Mouse (Mus musculus): ENCODE results near the gene Gne. TPM values are rescaled to one million over a fixed set of nuclear protein-coding genes. Genes with fewer than 3 reads are reported as not detected.

Gne gene
- polyA plus RNA-seq, 1 experiment from 2014 or later: 26.4 TPM

DNA sequence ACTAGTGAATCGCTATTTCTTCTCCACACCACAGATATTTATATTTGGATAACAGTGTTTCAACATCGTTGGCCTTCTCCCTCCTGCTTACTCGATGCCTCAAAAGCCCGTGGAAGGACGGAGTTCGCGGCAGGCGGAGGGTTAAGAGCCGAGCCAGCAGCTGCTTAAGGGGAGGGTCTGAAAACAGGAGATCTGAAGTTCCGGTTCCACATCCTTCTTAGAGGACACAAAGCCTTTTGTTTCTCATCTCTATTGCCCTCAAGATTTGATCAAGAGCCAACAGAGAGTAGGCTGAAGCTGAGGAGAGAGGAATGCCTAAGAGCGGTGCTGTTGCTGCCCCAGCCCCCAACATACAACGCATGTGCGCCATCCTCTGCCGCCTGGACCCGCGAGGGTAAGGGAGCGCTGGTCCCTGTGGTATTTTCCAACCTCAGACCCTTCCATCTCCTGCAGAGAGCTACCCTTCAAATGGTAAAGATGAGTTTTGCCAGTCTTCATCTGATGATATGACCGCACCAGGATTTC, 22.4 kb upstream of the Gne start:
- Histone ChIP-seq H3K9ac (replicated peaks; ENCODE audit: low read length) (peak overlapping the region; percentile 27; the same call in 1 of the 2 replicates), H3K9me3 (ENCODE audit: low read length) (no peaks in the 10 kb centered on the region), H3K4me2 (replicated peaks; ENCODE audit: low read depth, low read length) (peak overlapping the region; percentile 37), H3K36me3 (ENCODE audit: insufficient read depth, low read length) (no peaks in the 10 kb centered on the region), H3K4me3 (ENCODE audit: low read length) (peak overlapping the region; percentile 19), H3K4me1 (ENCODE audit: insufficient read depth, low read length) (peaks cover 31% of the 10 kb centered on the region), H3K27me3 (ENCODE audit: insufficient read depth, low read length) (no peaks in the 10 kb centered on the region), H3K27ac (ENCODE audit: low read length) (peak overlapping the region; percentile 78)
- WGBS: 30% methylated on average over 18 of the region's 18 CpGs
- ATAC-seq (ENCODE audit: low FRiP score, low TSS enrichment): no peak

DNA sequence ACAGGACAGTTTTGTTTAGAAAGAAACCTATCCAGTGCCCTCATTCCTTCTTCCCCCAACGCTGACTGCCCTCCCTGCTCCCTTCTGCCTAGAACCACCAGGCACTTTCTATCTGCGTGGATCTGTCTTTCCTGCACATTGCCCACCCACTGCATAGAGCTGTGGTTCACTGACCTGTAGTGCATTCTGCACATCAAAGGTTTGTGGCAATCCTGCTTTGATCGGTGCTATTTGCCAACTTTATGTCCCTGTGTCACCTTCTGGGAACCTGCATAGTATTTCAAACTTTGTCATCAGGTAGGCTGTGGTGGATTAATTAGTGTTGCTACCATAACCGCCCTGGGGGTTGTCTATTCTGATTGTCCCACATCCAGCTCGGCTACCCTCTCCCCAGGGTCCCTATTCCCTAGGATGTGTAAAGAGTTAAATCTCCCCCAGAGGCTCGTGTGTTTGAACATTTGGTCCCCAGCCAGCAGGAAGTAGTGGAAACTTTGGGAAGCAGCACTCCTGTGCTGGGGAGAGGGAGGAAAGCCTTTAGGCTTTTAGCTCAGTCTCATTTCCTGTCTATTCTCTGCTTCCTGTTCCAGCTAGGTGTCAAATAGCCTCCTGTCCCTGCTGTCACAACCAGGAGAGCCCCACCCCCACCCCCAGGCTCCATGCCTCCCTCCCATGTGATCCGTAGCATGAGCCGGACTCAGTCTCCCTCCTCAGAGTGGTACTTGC, 20.4 kb upstream of the Gne start:
- no peak overlapping the region for H3K4me2 ChIP-seq (replicated peaks; ENCODE audit: low read depth, low read length)
- 18% methylated on average over 8 of the region's 8 CpGs for WGBS

DNA sequence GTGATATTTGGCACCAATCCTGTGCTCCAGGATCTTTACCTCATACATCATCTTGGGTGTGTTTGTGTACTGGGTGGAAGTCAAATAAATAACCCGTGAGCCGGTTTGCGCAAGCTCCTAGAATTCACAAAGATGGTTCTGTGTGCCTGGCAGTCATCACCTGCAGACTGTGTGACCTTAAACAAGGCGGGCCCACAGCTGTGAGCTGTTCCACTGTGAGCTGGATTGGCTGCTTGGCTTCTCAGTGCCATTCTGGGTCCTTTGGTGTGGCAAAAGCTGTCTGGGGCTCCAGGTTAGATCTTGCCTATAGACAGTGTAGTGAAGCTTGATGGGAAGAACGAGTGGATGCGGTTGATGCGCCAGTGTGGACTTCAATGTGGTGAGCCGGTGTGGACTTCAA, 19.6 kb upstream of the Gne start:
- Histone ChIP-seq H3K36me3 (ENCODE audit: insufficient read depth, low read length) (no peaks in the 10 kb centered on the region), H3K27ac (ENCODE audit: low read length) (no peak overlapping the region), H3K4me1 (ENCODE audit: insufficient read depth, low read length) (peaks cover 31% of the 10 kb centered on the region), H3K9ac (replicated peaks; ENCODE audit: low read length) (no peak overlapping the region), H3K9me3 (ENCODE audit: low read length) (no peaks in the 10 kb centered on the region), H3K27me3 (ENCODE audit: insufficient read depth, low read length) (no peaks in the 10 kb centered on the region), H3K4me3 (ENCODE audit: low read length) (no peak overlapping the region), H3K4me2 (replicated peaks; ENCODE audit: low read depth, low read length) (no peak overlapping the region)
- no peak for ATAC-seq (ENCODE audit: low FRiP score, low TSS enrichment)
- WGBS: 71% methylated on average over 8 of the region's 8 CpGs

More for the DNA sequence above, 20.4 kb upstream of the Gne start:
- Histone ChIP-seq H3K4me1 (ENCODE audit: insufficient read depth, low read length) (peaks cover 31% of the 10 kb centered on the region), H3K36me3 (ENCODE audit: insufficient read depth, low read length) (no peaks in the 10 kb centered on the region), H3K27ac (ENCODE audit: low read length) (peak overlapping the region; percentile 37), H3K9me3 (ENCODE audit: low read length) (no peaks in the 10 kb centered on the region), H3K4me3 (ENCODE audit: low read length) (no peak overlapping the region), H3K9ac (replicated peaks; ENCODE audit: low read length) (no peak overlapping the region), H3K27me3 (ENCODE audit: insufficient read depth, low read length) (no peaks in the 10 kb centered on the region)
- 0 out of 2 replicates have a peak, but pooled peaks have one; percentile 47 for ATAC-seq (ENCODE audit: low FRiP score, low TSS enrichment)

DNA sequence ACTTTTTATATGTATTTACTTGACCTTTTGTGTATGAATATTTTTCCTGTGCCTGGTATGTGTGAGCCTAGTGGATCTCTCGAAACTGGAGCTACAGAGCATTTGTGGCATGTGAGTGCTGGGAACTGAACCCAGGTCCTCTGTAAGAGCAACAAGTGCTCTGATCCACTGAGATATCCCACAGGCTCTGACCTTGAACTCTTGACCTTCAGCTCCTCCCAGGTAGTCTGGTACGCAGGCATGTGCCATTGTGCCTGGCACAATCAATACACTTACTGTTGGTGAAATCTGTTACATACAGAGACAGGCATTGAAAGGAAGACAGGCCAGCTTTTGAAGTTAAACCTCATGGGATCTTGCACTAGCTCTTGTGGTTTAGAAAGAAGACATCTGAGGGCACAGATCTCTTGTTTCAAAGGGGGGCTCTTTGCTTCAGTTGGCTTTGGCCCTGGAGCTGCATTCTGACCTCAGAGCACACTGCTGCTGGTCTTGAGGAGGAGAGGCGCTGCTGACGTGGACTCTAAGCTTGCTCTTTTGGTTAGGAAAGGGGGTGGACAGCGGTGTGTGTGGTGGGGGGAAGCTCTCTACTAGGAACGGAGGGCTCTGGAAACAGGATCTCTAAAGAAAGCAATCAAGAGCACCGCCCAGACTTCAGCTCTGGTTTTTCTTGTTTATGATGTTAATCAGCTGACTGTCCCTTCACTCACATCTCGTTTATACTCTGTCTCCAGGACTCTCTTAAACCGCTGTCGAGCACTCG, 13.8 kb upstream of the Gne start:
- H3K9ac ChIP-seq (replicated peaks; ENCODE audit: low read length): no peak overlapping the region
- H3K27ac ChIP-seq (ENCODE audit: low read length): no peak overlapping the region
- 25% methylated on average over 11 of the region's 11 CpGs for WGBS
- H3K36me3 ChIP-seq (ENCODE audit: insufficient read depth, low read length): no peaks in the 10 kb centered on the region
- H3K27me3 ChIP-seq (ENCODE audit: insufficient read depth, low read length): no peaks in the 10 kb centered on the region
- H3K9me3 ChIP-seq (ENCODE audit: low read length): no peaks in the 10 kb centered on the region
- no peak overlapping the region for H3K4me2 ChIP-seq (replicated peaks; ENCODE audit: low read depth, low read length)
- peaks cover 8% of the 10 kb centered on the region; the same call in 1 of the 2 replicates for H3K4me1 ChIP-seq (ENCODE audit: insufficient read depth, low read length)
- H3K4me3 ChIP-seq (ENCODE audit: low read length): no peak overlapping the region
- ATAC-seq (ENCODE audit: low FRiP score, low TSS enrichment): no peak

DNA sequence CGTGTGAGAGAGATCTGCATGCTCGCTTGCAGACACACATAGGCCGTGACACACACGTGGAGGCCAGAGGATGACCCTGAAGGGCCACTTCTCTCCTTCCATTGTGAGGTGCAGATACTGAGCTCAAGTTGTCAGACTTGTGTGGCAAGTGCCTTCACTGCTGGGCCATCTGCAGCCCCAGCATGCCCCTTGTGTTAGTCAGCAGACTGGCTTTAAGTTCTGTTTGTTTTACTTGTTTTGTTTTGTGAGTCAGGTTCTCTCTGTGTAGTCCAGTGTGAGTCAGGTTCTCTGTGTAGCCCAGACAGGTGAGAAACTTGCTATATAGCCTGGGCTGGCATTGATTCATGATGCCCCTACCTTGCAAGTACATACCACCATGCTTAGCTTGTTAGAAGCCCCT, 10.5 kb upstream of the Gne start:
- Histone ChIP-seq H3K4me1 (ENCODE audit: insufficient read depth, low read length) (peaks cover 8% of the 10 kb centered on the region; the same call in 1 of the 2 replicates), H3K27ac (ENCODE audit: low read length) (no peak overlapping the region), H3K9me3 (ENCODE audit: low read length) (no peaks in the 10 kb centered on the region), H3K27me3 (ENCODE audit: insufficient read depth, low read length) (no peaks in the 10 kb centered on the region), H3K4me3 (ENCODE audit: low read length) (no peak overlapping the region), H3K4me2 (replicated peaks; ENCODE audit: low read depth, low read length) (no peak overlapping the region), H3K36me3 (ENCODE audit: insufficient read depth, low read length) (no peaks in the 10 kb centered on the region), H3K9ac (replicated peaks; ENCODE audit: low read length) (no peak overlapping the region)
- no peak for ATAC-seq (ENCODE audit: low FRiP score, low TSS enrichment)
- WGBS: 89% methylated on average over 4 of the region's 4 CpGs

DNA sequence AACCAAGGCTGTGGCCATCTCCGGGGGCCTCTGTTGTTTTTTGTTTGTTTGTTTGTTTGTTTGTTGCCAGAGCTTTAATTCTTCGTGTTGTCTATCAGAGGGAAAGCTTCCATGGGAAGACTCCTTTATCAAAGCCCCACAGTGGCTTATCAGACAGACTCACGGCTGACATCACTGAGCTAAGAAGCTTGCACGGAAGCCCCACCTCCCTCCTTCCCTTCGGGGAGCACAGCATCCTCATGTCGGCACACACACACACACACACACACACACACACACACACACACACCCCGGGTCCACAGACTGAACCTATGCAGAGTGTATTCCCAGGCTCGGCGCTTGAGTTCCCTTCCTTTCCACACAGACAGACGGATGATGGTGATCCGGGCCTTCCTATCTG, 8.4 kb upstream of the Gne start:
- Histone ChIP-seq H3K4me3 (ENCODE audit: low read length) (no peak overlapping the region), H3K9me3 (ENCODE audit: low read length) (no peaks in the 10 kb centered on the region), H3K27ac (ENCODE audit: low read length) (no peak overlapping the region), H3K4me1 (ENCODE audit: insufficient read depth, low read length) (no peaks in the 10 kb centered on the region), H3K4me2 (replicated peaks; ENCODE audit: low read depth, low read length) (no peak overlapping the region), H3K9ac (replicated peaks; ENCODE audit: low read length) (no peak overlapping the region), H3K36me3 (ENCODE audit: insufficient read depth, low read length) (no peaks in the 10 kb centered on the region), H3K27me3 (ENCODE audit: insufficient read depth, low read length) (no peaks in the 10 kb centered on the region; the same call in 1 of the 2 replicates)
- ATAC-seq (ENCODE audit: low FRiP score, low TSS enrichment): no peak
- WGBS: 79% methylated on average over 11 of the region's 11 CpGs

DNA sequence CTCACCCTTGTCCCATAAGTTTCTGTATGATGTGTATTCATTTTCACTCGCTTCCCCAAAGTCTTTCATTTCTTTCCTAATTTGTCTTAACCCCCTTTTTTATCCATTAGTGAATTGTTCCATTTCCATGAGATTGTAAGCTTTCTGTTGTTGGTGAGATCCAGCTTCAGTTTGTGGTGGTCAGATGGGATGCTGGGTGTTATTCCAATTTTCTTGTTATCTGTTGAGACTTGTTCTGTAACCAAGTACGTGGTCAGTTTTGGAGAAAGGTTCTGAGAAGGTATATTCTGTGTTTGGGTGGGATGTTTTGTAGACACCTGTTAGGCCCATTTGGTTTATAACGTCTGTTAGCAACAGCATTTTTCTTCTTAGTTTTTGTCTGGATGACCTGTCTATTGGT, 1.6 kb upstream of the Gne start:
- no peak overlapping the region for H3K4me2 ChIP-seq (replicated peaks; ENCODE audit: low read depth, low read length)
- H3K36me3 ChIP-seq (ENCODE audit: insufficient read depth, low read length): no peaks in the 10 kb centered on the region
- no peak overlapping the region for H3K27ac ChIP-seq (ENCODE audit: low read length)
- H3K9ac ChIP-seq (replicated peaks; ENCODE audit: low read length): no peak overlapping the region
- peaks cover 10% of the 10 kb centered on the region for H3K4me1 ChIP-seq (ENCODE audit: insufficient read depth, low read length)
- no peak for ATAC-seq (ENCODE audit: low FRiP score, low TSS enrichment)
- no peaks in the 10 kb centered on the region; the same call in 1 of the 2 replicates for H3K27me3 ChIP-seq (ENCODE audit: insufficient read depth, low read length)
- H3K9me3 ChIP-seq (ENCODE audit: low read length): no peaks in the 10 kb centered on the region
- H3K4me3 ChIP-seq (ENCODE audit: low read length): no peak overlapping the region
- WGBS: 91% methylated on average over 3 of the region's 3 CpGs

DNA sequence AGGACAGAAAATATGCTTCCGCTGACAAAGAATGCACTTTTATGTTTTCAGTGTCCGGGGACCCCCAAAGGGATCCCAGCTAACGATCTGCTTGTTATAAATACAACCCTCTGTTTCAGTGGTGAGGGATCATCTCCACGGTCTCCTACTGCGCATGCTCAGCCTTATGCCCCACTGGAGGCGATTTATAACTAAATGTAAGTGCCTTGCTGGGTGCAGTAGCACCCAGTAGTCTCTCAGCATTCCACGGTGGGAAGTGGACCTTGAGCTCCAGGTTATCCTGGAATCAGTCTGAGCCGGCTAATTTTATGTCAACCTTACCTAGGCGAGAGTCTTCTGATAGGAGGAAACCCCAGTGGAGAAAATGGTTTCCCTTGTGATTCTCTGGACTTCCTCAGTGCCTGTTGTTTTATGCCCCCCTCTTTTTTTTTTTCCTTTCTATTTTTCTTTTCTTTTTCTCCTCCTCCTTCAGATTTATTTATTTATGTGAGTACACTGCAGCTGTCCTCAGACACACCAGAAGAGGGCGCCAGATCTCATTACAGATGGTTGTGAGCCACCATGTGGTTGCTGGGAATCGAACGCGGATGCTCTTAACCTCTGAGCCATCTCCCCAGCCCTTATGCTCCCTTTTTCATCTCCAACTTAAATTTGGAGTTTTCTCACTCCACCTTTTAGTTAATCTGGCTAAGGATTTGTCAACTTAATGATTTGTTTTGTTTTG, 787 bp upstream of the Gne start:
- 80% methylated on average over 13 of the region's 13 CpGs for WGBS
- 0 out of 2 replicates have a peak overlapping the region, but pooled peaks have one; percentile 15 for H3K4me3 ChIP-seq (ENCODE audit: low read length)
- H3K36me3 ChIP-seq (ENCODE audit: insufficient read depth, low read length): no peaks in the 10 kb centered on the region
- H3K9me3 ChIP-seq (ENCODE audit: low read length): no peaks in the 10 kb centered on the region
- peak overlapping the region; percentile 51 for H3K4me2 ChIP-seq (replicated peaks; ENCODE audit: low read depth, low read length)
- H3K27me3 ChIP-seq (ENCODE audit: insufficient read depth, low read length): no peaks in the 10 kb centered on the region; the same call in 1 of the 2 replicates
- peaks cover 10% of the 10 kb centered on the region for H3K4me1 ChIP-seq (ENCODE audit: insufficient read depth, low read length)
- no peak overlapping the region for H3K9ac ChIP-seq (replicated peaks; ENCODE audit: low read length)
- ATAC-seq (ENCODE audit: low FRiP score, low TSS enrichment): no peak
- no peak overlapping the region for H3K27ac ChIP-seq (ENCODE audit: low read length)

DNA sequence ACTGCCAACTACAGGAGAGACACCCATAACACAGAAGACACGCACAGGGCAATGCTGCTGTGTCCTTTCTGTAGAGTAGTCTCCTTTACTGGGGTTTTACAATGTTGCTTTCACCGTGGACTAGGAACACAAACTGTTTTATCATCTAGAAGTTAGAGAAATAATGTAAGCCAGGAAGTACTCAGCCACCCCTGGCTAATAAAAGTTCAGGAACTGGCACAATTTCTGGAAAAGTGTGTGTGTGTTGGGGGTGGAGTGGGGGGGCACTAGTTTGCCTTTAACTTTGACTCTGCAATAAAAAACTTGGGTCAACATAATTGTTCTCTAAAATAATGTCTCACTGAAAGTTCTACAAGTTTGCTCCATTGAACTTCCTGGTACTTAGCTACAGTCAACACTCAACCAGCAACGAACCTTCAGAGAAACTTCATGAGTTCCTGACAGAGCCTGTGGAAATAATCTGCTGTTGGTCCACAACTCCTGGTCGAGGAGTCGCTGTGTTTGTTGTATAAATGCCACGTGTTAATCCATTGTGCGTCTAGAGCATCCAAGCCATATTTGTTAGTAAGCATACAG, 5.5 kb downstream of the Gne start:
- Histone ChIP-seq H3K4me3 (ENCODE audit: low read length) (no peak overlapping the region), H3K36me3 (ENCODE audit: insufficient read depth, low read length) (no peaks in the 10 kb centered on the region), H3K9me3 (ENCODE audit: low read length) (no peaks in the 10 kb centered on the region), H3K9ac (replicated peaks; ENCODE audit: low read length) (no peak overlapping the region), H3K4me1 (ENCODE audit: insufficient read depth, low read length) (no peaks in the 10 kb centered on the region), H3K4me2 (replicated peaks; ENCODE audit: low read depth, low read length) (no peak overlapping the region), H3K27me3 (ENCODE audit: insufficient read depth, low read length) (no peaks in the 10 kb centered on the region), H3K27ac (ENCODE audit: low read length) (no peak overlapping the region)
- 84% methylated on average over 7 of the region's 7 CpGs for WGBS
- ATAC-seq (ENCODE audit: low FRiP score, low TSS enrichment): no peak

Measured in kidney, embryonic 16.5 days (tissue).